9 mouse cellular contexts compared by ENCODE assay signal in genomic region chr4:109984011-109984411, GRCm38 (mm10). TPM values are rescaled to one million over a fixed set of nuclear protein-coding genes. Genes with fewer than 3 reads are reported as not detected.
DNase-seq lines count a peak whose midpoint lies in the region; ATAC-seq and TF ChIP-seq lines count a peak whose summit lies in the region.
"Had no signal": no experiment of that assay in that cellular context is flagged by ENCODE, and none has a peak within 500 bp of the region (broad histone marks: within the 10 kb centered on the region; RNA-seq: fewer than 3 reads in every experiment).

No protein-coding gene starts in this region.

- H3K27ac ChIP-seq in kidney, postnatal 0 days: no peak overlapping the region
- H3K27ac ChIP-seq in kidney, adult 2 months (ENCODE audit: insufficient read depth, low read depth, low read length): no peak overlapping the region
- peak overlapping the region; percentile 68 for H3K27ac ChIP-seq in forebrain, embryonic 15.5 days (replicated peaks)
- H3K27ac ChIP-seq in midbrain, embryonic 12.5 days (replicated peaks): peak overlapping the region; percentile 68
- H3K27ac ChIP-seq: hindbrain, embryonic 15.5 days had no signal

- TF ChIP-seq CTCF in kidney, postnatal 0 days (IDR thresholded peaks at IDR 0.05; ENCODE audit: low read depth): no peak
- no peak for TF ChIP-seq CTCF in kidney, adult 2 months (conservative IDR thresholded peaks at IDR 0.05; ENCODE audit: insufficient read depth, insufficient read length, low read depth, low read length)

- no peaks in the 10 kb centered on the region for H3K9me3 ChIP-seq in kidney, postnatal 0 days (replicated peaks; ENCODE audit: low read length)
- H3K9me3 ChIP-seq in forebrain, embryonic 15.5 days: no peaks in the 10 kb centered on the region
- no peaks in the 10 kb centered on the region for H3K9me3 ChIP-seq in midbrain, embryonic 12.5 days
- H3K9me3 ChIP-seq: hindbrain, embryonic 15.5 days had no signal

- no peak overlapping the region for H3K9ac ChIP-seq in kidney, postnatal 0 days (ENCODE audit: low read depth, low read length)
- peak overlapping the region; percentile 45 for H3K9ac ChIP-seq in forebrain, embryonic 15.5 days (replicated peaks)
- H3K9ac ChIP-seq in midbrain, embryonic 12.5 days (replicated peaks): peak overlapping the region; percentile 43
- H3K9ac ChIP-seq: hindbrain, embryonic 15.5 days had no signal

- peak overlapping the region; percentile 18 for H3K4me3 ChIP-seq in kidney, postnatal 0 days (replicated peaks; ENCODE audit: low read depth, low read length)
- no peak overlapping the region for H3K4me3 ChIP-seq in kidney, adult 2 months (ENCODE audit: insufficient read depth, low read depth, low read length)
- H3K4me3 ChIP-seq in forebrain, embryonic 15.5 days: peak overlapping the region; percentile 55
- H3K4me3 ChIP-seq in midbrain, embryonic 12.5 days: peak overlapping the region; percentile 30
- H3K4me3 ChIP-seq: hindbrain, embryonic 15.5 days had no signal

- peaks cover 90% of the 10 kb centered on the region for H3K27me3 ChIP-seq in kidney, postnatal 0 days (ENCODE audit: insufficient read depth, low read length)
- H3K27me3 ChIP-seq in kidney, adult 2 months (replicated peaks; ENCODE audit: control insufficient read depth, insufficient read depth, low read length): peaks cover 30% of the 10 kb centered on the region
- peaks cover 46% of the 10 kb centered on the region for H3K27me3 ChIP-seq in forebrain, embryonic 15.5 days
- H3K27me3 ChIP-seq in midbrain, embryonic 12.5 days: peaks cover 99% of the 10 kb centered on the region

- H3K4me1 ChIP-seq in kidney, postnatal 0 days (replicated peaks; ENCODE audit: insufficient read depth, low read length): peaks cover 5% of the 10 kb centered on the region; the same call in 1 of the 2 replicates
- H3K4me1 ChIP-seq in kidney, adult 2 months (ENCODE audit: control insufficient read depth, insufficient read depth, low read length): no peaks in the 10 kb centered on the region
- peaks cover 51% of the 10 kb centered on the region for H3K4me1 ChIP-seq in forebrain, embryonic 15.5 days
- H3K4me1 ChIP-seq in midbrain, embryonic 12.5 days: peaks cover 42% of the 10 kb centered on the region

- WGBS in kidney, postnatal 0 days: under 1% methylated on average over 24 of the region's 24 CpGs
- WGBS in kidney, adult 2 months: 3% methylated on average over 24 of the region's 24 CpGs
- under 1% methylated on average over 24 of the region's 24 CpGs for WGBS in forebrain, embryonic 15.5 days
- under 1% methylated on average over 24 of the region's 24 CpGs for WGBS in midbrain, embryonic 12.5 days

- H3K36me3 ChIP-seq in kidney, postnatal 0 days (ENCODE audit: insufficient read depth, low read length): no peaks in the 10 kb centered on the region
- no peaks in the 10 kb centered on the region for H3K36me3 ChIP-seq in kidney, adult 2 months (ENCODE audit: control insufficient read depth, insufficient read depth, low read length)
- H3K36me3 ChIP-seq in forebrain, embryonic 15.5 days: no peaks in the 10 kb centered on the region
- H3K36me3 ChIP-seq in midbrain, embryonic 12.5 days: no peaks in the 10 kb centered on the region
- H3K36me3 ChIP-seq: hindbrain, embryonic 15.5 days had no signal

- H3K4me2 ChIP-seq in kidney, postnatal 0 days (ENCODE audit: low read length): peak overlapping the region; percentile 40; the same call in 1 of the 2 replicates
- H3K4me2 ChIP-seq in forebrain, embryonic 15.5 days (replicated peaks): peak overlapping the region; percentile 75
- peak overlapping the region; percentile 39 for H3K4me2 ChIP-seq in midbrain, embryonic 12.5 days (replicated peaks)
- H3K4me2 ChIP-seq: hindbrain, embryonic 15.5 days had no signal

- no peak for TF ChIP-seq POLR2A in kidney, adult 2 months (IDR thresholded peaks at IDR 0.05; ENCODE audit: low read depth, low read length)

- no peak for DNase-seq in kidney, postnatal 0 days (ENCODE audit: low spot score)
- no peak for DNase-seq in kidney, adult 2 months
- peak; percentile 37 for DNase-seq in embryo, embryonic 11 days
- DNase-seq in cerebellum, adult 11 months: no peak
- no peak for DNase-seq in layer of hippocampus, adult 9-11 months
- DNase-seq in urinary bladder, postnatal 14 days (ENCODE audit: low spot score): no peak

- ATAC-seq in kidney, postnatal 0 days (replicated peaks; ENCODE audit: low FRiP score, low read depth): no peak
- peak; percentile 36; the same call in 1 of the 2 replicates for ATAC-seq in forebrain, embryonic 15.5 days (replicated peaks)
- ATAC-seq in midbrain, embryonic 12.5 days (ENCODE audit: low FRiP score, low read depth): peak; percentile 24; the same call in 1 of the 2 replicates

RNA-seq across cellular contexts. Expression of gene Dmrta2, which starts 6.2 kb away (rescaled TPM):
- 0.10 and 0.22 TPM in 2 replicates for polyA plus RNA-seq in kidney, postnatal 0 days (2015; fragmentation: Nextera tagmentation; extraction: Ambion mirVana)
- 0.13 and 0.22 TPM in 2 replicates for polyA plus RNA-seq in kidney, adult 2 months (2012; rRNA removed)
- 3.2 and 4.4 TPM in 2 replicates for polyA plus RNA-seq in forebrain, embryonic 15.5 days (2015; fragmentation: Nextera tagmentation; extraction: Ambion mirVana)
- polyA plus RNA-seq in midbrain, embryonic 12.5 days (2016; fragmentation: Nextera tagmentation; extraction: Ambion mirVana): 3.2 TPM in 2 replicates

Comparison
In these comparisons a context has a peak if more than half of its experiments do, and no peak if none do; other contexts are left out.
1. H3K27ac ChIP-seq: peak in forebrain, embryonic 15.5 days (single experiment) and midbrain, embryonic 12.5 days (single experiment); none in kidney, postnatal 0 days (single experiment) and kidney, adult 2 months (single experiment).
2. Peak in every context shown above with its lines, with median percentiles within 50 percentile points of each other: H3K4me2 ChIP-seq.